Mouse (Mus musculus) forebrain, embryonic 12.5 days (tissue): ENCODE measurements at regions not wholly inside any gene's neighbourhood (a gene's known extent, or its start where the extent isn't known, plus 50 kb on each side); places are given as distances from the start of the nearest gene placed in this dataset.

Source experiments
- ATAC-seq: fragments of 200-750 bp; cut with Nextera tagmentation; 2 replicates; pipeline ENCODE4 v1.8.0; 2017; ENCODE audit warnings: moderate TSS enrichment; ENCODE audit not compliant: low FRiP score
- H3K27ac ChIP-seq: fragments of 300-500 bp; sonication (generic); 2 replicates; pipeline ENCODE4 v1.5.1; 2016; ENCODE audit warnings: mild to moderate bottlenecking
- H3K27me3 ChIP-seq: fragments of 300-500 bp; sonication (generic); 2 replicates; pipeline ENCODE4 v1.6.1; 2016; ENCODE audit warnings: mild to moderate bottlenecking
- H3K36me3 ChIP-seq: fragments of 300-500 bp; sonication (generic); replicated peaks from 2 replicates; pipeline ENCODE4 v1.6.1; 2016; ENCODE audit warnings: mild to moderate bottlenecking
- H3K4me1 ChIP-seq: fragments of 300-500 bp; sonication (generic); 2 replicates; pipeline ENCODE4 v1.6.1; 2016
- H3K4me2 ChIP-seq: fragments of 300-500 bp; sonication (generic); 2 replicates; pipeline ENCODE4 v1.6.1; 2016; ENCODE audit warnings: mild to moderate bottlenecking, moderate library complexity
- H3K4me3 ChIP-seq: fragments of 300-500 bp; sonication (generic); replicated peaks from 2 replicates; pipeline ENCODE4 v1.5.1; 2016; ENCODE audit warnings: mild to moderate bottlenecking
- H3K9ac ChIP-seq: fragments of 300-500 bp; sonication (generic); 2 replicates; pipeline ENCODE4 v1.6.1; 2016; ENCODE audit warnings: mild to moderate bottlenecking
- H3K9me3 ChIP-seq: fragments of 300-500 bp; sonication (generic); 2 replicates; pipeline ENCODE4 v1.6.1; 2016
- WGBS: fragments of 180-500 bp; shearing (Covaris S2); methylation state at CpG from one replicate; pipeline ENCODE4 v1.1.7; 2016; 5-methylcytosine and 5-hydroxymethylcytosine counted together

DNA sequence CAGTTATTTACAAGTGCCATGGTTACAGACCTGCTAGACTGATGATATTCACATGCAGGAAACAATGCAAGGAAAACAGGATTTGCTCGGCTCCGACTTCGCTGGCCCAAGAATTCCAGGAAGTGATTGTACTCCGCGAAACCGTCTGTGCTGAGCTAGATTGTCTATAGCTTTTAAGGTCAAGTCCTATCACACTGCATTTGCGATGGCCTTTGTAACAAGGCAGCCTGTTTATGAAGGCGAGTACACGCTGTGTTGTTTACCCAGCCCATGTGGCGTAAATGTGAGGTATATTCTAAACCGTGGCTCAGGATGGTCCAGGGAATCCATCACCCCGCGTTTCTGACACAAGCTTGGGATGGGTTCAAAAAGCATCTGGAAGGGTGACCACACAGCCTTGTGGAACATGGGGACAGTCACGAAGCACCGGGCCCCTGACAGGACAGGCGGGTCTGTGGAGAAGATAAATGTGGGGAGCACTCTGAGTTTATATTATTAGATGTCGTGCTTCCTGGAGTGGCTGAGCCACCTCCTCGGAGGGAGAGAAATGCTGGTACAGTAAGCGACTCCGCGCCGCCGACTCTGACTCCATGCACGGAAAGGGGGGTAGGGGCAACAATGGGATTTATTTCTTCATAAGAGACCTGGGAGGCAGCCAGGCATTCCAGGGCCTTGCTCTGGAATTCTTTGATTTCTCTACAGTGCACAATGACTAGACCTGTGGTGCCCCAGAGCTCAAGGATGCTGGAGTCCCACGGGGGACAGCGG lies 114.9 kb upstream of the Phactr1 start:
- 87% methylated on average over 26 of the region's 26 CpGs for WGBS
- Histone ChIP-seq H3K9ac (no peak overlapping the region), H3K9me3 (no peaks in the 10 kb centered on the region), H3K4me1 (no peaks in the 10 kb centered on the region), H3K27ac (no peak overlapping the region), H3K36me3 (no peaks in the 10 kb centered on the region), H3K4me2 (no peak overlapping the region), H3K4me3 (no peak overlapping the region), H3K27me3 (no peaks in the 10 kb centered on the region)
- ATAC-seq: no peak

DNA sequence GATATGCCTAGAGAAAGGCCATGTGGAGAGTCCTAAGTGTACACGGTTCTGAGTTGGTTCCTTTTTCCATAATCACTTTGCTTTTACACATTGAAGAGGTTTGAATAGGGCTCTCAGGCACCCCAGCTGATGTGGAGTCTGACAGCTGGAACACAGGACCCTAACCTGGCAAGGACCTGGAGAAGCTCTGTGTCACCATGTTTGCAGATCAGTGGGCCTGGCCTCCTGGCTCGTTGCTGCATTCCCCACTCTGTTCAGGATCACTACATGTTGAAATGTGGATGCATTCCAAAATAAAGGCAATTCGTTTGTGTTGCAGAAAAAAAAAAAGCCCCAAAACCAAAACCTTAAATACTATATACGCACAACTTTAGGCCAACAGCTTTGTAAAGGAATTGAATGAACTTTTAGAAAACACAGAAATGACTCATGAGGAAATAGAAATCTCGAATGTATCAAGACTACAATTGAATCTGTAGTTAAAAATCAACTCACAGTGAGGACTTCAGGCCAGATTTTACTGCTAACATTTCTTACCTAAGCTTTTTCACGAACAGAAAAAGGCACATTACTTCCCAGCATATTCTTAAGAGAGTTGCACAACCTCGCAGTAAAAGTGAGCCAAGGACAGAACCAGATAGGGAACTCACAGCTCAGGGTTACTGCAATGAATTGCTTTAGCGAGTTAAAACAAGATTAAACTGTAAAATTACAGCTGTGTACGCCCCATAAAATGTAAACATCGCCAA lies 109.6 kb upstream of the Phactr1 start:
- Histone ChIP-seq H3K4me1 (no peaks in the 10 kb centered on the region), H3K27me3 (no peaks in the 10 kb centered on the region), H3K36me3 (no peaks in the 10 kb centered on the region), H3K4me3 (no peak overlapping the region), H3K27ac (no peak overlapping the region), H3K4me2 (no peak overlapping the region), H3K9ac (no peak overlapping the region), H3K9me3 (no peaks in the 10 kb centered on the region)
- ATAC-seq: no peak
- 87% methylated on average over 10 of the region's 10 CpGs for WGBS

- no peaks in the 10 kb centered on the region for H3K4me1 ChIP-seq
- H3K4me2 ChIP-seq: no peak overlapping the region
- no peaks in the 10 kb centered on the region for H3K36me3 ChIP-seq
- no peak for ATAC-seq
- H3K27ac ChIP-seq: no peak overlapping the region
- H3K27me3 ChIP-seq: no peaks in the 10 kb centered on the region
- no peak overlapping the region for H3K4me3 ChIP-seq
- 64% methylated on average over 4 of the region's 4 CpGs for WGBS
- no peaks in the 10 kb centered on the region for H3K9me3 ChIP-seq
- H3K9ac ChIP-seq: no peak overlapping the region
Measured at GRCm38 (mm10) chr13:42574189-42574588, 106.2 kb upstream of the Phactr1 start.

GRCm38 (mm10) chr13:42575725-42576426 lies 104.5 kb upstream of the Phactr1 start:
- Histone ChIP-seq H3K9ac (no peak overlapping the region), H3K27ac (no peak overlapping the region), H3K27me3 (no peaks in the 10 kb centered on the region), H3K4me3 (no peak overlapping the region), H3K4me1 (no peaks in the 10 kb centered on the region), H3K36me3 (no peaks in the 10 kb centered on the region), H3K9me3 (no peaks in the 10 kb centered on the region), H3K4me2 (no peak overlapping the region)
- WGBS: 41% methylated on average over 16 of the region's 16 CpGs
- ATAC-seq: 0 out of 2 replicates have a peak, but pooled peaks have one; percentile 11

GRCm38 (mm10) chr13:42579471-42579870 lies 101.0 kb upstream of the Phactr1 start:
- Histone ChIP-seq H3K9ac (no peak overlapping the region), H3K4me2 (no peak overlapping the region), H3K9me3 (no peaks in the 10 kb centered on the region), H3K27ac (no peak overlapping the region), H3K4me1 (no peaks in the 10 kb centered on the region), H3K36me3 (no peaks in the 10 kb centered on the region), H3K4me3 (no peak overlapping the region), H3K27me3 (no peaks in the 10 kb centered on the region)
- WGBS: 78% methylated on average over 3 of the region's 3 CpGs
- no peak for ATAC-seq

DNA sequence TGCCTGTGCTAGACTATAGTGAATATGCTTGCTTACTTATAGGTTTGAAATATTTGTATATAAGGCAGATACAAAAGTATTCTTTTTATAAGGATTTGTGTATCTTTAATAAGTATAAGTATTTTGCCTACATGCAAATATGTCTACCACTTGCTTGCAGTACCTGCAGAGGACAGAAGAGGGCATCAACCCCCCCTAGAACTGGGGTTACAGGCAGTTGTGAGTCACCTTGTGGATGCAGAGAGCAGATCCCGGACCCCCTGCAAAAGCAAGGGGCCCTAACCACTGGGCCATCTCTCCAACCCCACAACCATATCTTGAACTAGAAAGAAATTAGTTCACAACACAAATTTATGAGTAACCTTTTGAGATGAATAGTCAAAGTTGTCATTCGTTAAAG lies 91.3 kb upstream of the Phactr1 start:
- no peak overlapping the region for H3K4me2 ChIP-seq
- ATAC-seq: no peak
- H3K4me1 ChIP-seq: no peaks in the 10 kb centered on the region
- H3K36me3 ChIP-seq: no peaks in the 10 kb centered on the region
- no peak overlapping the region for H3K4me3 ChIP-seq
- 83% methylated on average over 2 of the region's 2 CpGs for WGBS
- no peak overlapping the region for H3K9ac ChIP-seq
- no peaks in the 10 kb centered on the region; the same call in 1 of the 2 replicates for H3K27me3 ChIP-seq
- H3K9me3 ChIP-seq: no peaks in the 10 kb centered on the region
- H3K27ac ChIP-seq: no peak overlapping the region

- Histone ChIP-seq H3K27me3 (no peaks in the 10 kb centered on the region; the same call in 1 of the 2 replicates), H3K4me3 (no peak overlapping the region), H3K27ac (no peak overlapping the region), H3K9me3 (no peaks in the 10 kb centered on the region), H3K4me2 (no peak overlapping the region), H3K4me1 (no peaks in the 10 kb centered on the region), H3K9ac (no peak overlapping the region), H3K36me3 (no peaks in the 10 kb centered on the region)
- WGBS: 76% methylated on average over 5 of the region's 5 CpGs
- no peak for ATAC-seq
Measured at GRCm38 (mm10) chr13:42589607-42590006, 90.8 kb upstream of the Phactr1 start.

DNA sequence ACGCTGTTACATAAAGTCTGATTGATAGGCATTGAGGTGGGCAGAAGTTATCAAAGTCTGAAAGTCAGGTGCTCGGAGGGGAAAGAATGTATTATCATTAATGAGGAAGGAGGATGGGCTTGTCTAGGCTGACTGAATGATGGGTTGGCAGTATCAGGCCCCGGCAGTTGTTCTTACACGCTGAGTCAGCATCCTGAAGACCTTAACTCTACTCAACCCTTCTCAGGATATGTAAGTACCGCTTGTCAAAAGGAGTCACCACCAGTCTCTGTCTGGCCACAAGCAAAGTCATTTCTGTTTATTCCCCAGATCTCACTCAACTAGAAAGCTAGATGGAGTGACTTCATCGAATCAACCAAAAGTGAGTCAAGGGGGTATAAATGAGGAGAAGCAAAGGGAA lies 90.0 kb upstream of the Phactr1 start:
- 88% methylated on average over 6 of the region's 6 CpGs for WGBS
- Histone ChIP-seq H3K9ac (no peak overlapping the region), H3K4me3 (no peak overlapping the region), H3K27ac (no peak overlapping the region), H3K36me3 (no peaks in the 10 kb centered on the region), H3K4me2 (no peak overlapping the region), H3K4me1 (no peaks in the 10 kb centered on the region), H3K27me3 (no peaks in the 10 kb centered on the region; the same call in 1 of the 2 replicates), H3K9me3 (no peaks in the 10 kb centered on the region)
- ATAC-seq: no peak

GRCm38 (mm10) chr13:42592945-42593344 lies 87.5 kb upstream of the Phactr1 start:
- no peaks in the 10 kb centered on the region for H3K9me3 ChIP-seq
- ATAC-seq: no peak
- WGBS: 79% methylated on average over 3 of the region's 3 CpGs

DNA sequence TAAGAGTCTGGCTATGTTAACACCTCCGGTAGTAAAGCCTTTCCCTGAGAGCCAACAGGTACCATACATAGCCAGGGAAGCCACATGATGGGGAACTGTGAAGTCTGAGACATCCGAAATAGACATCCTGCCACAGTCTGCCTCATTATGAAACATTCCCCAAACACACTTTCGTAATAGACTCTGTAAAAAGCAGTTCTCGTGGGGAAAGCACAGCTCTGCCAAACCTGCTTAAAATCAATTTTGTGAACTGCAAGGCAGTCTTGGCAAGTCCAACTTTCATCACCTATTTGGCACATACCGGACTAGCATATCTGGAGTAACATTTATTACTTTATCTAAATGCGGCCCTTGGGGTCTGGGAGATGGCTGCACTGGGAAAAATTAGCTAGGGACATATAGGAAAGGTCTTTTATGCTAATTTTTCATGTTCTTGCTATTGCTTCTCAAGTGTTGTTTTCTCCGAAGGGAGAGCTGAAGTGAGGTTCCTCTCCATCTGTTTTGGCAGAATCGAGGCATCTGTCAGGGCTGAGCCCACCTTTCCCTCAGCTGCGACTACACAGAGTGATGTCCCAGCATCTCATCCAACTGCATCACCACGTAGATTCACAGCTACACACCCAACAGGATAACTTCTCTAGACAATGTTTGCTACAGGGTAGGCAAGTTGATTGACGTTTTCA lies 86.8 kb upstream of the Phactr1 start:
- Histone ChIP-seq H3K4me1 (no peaks in the 10 kb centered on the region), H3K27ac (no peak overlapping the region), H3K27me3 (no peaks in the 10 kb centered on the region; the same call in 1 of the 2 replicates), H3K9ac (no peak overlapping the region), H3K9me3 (no peaks in the 10 kb centered on the region), H3K4me2 (no peak overlapping the region), H3K4me3 (no peak overlapping the region), H3K36me3 (no peaks in the 10 kb centered on the region)
- WGBS: 90% methylated on average over 11 of the region's 11 CpGs
- no peak for ATAC-seq

More at GRCm38 (mm10) chr13:42592945-42593344, 87.5 kb upstream of the Phactr1 start:
- Histone ChIP-seq H3K36me3 (no peaks in the 10 kb centered on the region), H3K9ac (no peak overlapping the region), H3K4me3 (no peak overlapping the region), H3K4me2 (no peak overlapping the region), H3K27me3 (no peaks in the 10 kb centered on the region; the same call in 1 of the 2 replicates), H3K4me1 (no peaks in the 10 kb centered on the region), H3K27ac (no peak overlapping the region)

- Histone ChIP-seq H3K36me3 (no peaks in the 10 kb centered on the region), H3K9me3 (no peaks in the 10 kb centered on the region), H3K27ac (no peak overlapping the region), H3K4me3 (no peak overlapping the region), H3K4me2 (no peak overlapping the region), H3K27me3 (no peaks in the 10 kb centered on the region; the same call in 1 of the 2 replicates), H3K4me1 (no peaks in the 10 kb centered on the region), H3K9ac (no peak overlapping the region)
- no peak for ATAC-seq
- 72% methylated on average over 3 of the region's 3 CpGs for WGBS
Measured at GRCm38 (mm10) chr13:42595180-42595579, 85.2 kb upstream of the Phactr1 start.

GRCm38 (mm10) chr13:42597781-42598180 lies 82.6 kb upstream of the Phactr1 start:
- Histone ChIP-seq H3K27ac (no peak overlapping the region), H3K36me3 (no peaks in the 10 kb centered on the region), H3K9ac (no peak overlapping the region), H3K4me2 (no peak overlapping the region), H3K4me1 (no peaks in the 10 kb centered on the region), H3K9me3 (no peaks in the 10 kb centered on the region), H3K4me3 (no peak overlapping the region), H3K27me3 (no peaks in the 10 kb centered on the region; the same call in 1 of the 2 replicates)
- ATAC-seq: no peak
- 89% methylated on average over 3 of the region's 3 CpGs for WGBS
